Mouse (Mus musculus) stomach, postnatal 0 days (tissue): ENCODE measurements around the gene Glrx3.

Experiments used
- CTCF ChIP-seq: IDR thresholded peaks from 2 replicates; pipeline ENCODE4 v1.5.1; 2016; ENCODE audit warnings: antibody characterized with exemption, low read depth, mild to moderate bottlenecking, moderate library complexity
- EP300 ChIP-seq: optimal IDR thresholded peaks from 2 replicates; pipeline ENCODE3; 2016; ENCODE audit warnings: antibody characterized with exemption

DNA sequence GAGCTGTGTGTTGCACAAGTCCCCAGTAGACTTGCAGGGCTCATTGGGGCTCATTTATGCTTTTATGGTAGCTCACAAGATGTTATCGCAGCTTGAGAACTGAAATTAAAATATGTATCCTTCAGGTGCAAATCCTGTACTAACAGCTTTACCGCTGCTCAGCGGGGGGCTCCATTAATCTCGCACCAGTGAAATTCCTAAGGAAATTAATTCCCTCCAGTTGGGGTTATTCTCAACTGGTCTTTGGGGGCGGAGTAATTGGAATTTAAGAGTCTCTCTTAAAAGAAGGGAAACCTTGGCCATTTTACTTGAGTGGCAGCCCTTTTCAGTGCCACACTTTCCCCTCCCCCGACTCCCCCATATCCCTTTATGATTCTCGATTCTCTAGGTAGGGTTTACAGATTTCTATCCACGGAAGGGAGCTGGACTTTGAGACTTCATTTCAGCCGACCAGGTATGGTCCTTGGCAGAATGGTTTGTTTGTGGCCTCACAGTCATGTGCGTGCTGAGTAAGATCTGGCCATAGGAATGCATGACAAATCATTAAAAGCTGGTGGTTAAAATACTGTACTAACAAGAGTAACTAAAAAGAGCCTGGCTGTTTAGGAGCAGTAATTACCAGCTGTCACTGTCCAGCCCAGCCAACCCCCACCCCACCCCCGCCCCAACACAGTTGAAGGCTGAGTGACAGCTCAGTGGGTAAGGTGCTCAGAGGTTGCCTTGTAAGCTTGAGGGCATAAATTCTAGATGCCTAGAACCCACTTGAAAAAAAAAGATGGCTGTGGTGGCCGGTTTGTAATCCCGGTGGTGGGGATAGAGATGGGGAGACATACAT is 5.4 kb upstream of the Glrx3 start:
- no peak for TF ChIP-seq CTCF
- no peak for TF ChIP-seq EP300
